Mouse (Mus musculus) adipocyte (in vitro differentiated cells): ENCODE data around the gene Osbp2.
A peak's percentile ranks its signal among the peaks of the same experiment; 100 is the strongest.

Source experiments
- DNase-seq: peaks from one replicate; pipeline ENCODE4 v3.0.0-alpha.2; 2016; ENCODE audit warnings: low spot score

Osbp2 gene

GRCm38 (mm10) chr11:3863454-3864112 lies at the start of gene Osbp2:
Gene Osbp2 (minus strand): TSS chr11:3863903.
- no peak for DNase-seq

GRCm38 (mm10) chr11:3912875-3913271 lies 49.2 kb upstream of the Osbp2 start:
- DNase-seq: no peak

- DNase-seq: peak; percentile 88
These were observed 48.6 kb upstream of the Osbp2 start for GRCm38 (mm10) chr11:3912100-3912874.

- DNase-seq: peak; percentile 37
These were observed 47.7 kb upstream of the Osbp2 start for GRCm38 (mm10) chr11:3911440-3911839.

GRCm38 (mm10) chr11:3910513-3911310 lies 47.0 kb upstream of the Osbp2 start:
- DNase-seq: peak; percentile 40

- no peak for DNase-seq
These were observed 45.5 kb upstream of the Osbp2 start for GRCm38 (mm10) chr11:3909236-3909635.

- no peak for DNase-seq
These were observed 41.7 kb upstream of the Osbp2 start for GRCm38 (mm10) chr11:3905446-3905845.

- DNase-seq: no peak
These were observed 41.0 kb upstream of the Osbp2 start for GRCm38 (mm10) chr11:3904673-3905072.

- peak; percentile 100 for DNase-seq
These were observed 39.3 kb upstream of the Osbp2 start for GRCm38 (mm10) chr11:3903046-3903445.

GRCm38 (mm10) chr11:3902516-3902915 lies 38.8 kb upstream of the Osbp2 start:
- DNase-seq: peak; percentile 33

GRCm38 (mm10) chr11:3900296-3900695 lies 36.6 kb upstream of the Osbp2 start:
- DNase-seq: no peak

- DNase-seq: peak; percentile 32
These were observed 32.2 kb upstream of the Osbp2 start for GRCm38 (mm10) chr11:3895933-3896332.

- peak; percentile 47 for DNase-seq
These were observed 31.8 kb upstream of the Osbp2 start for GRCm38 (mm10) chr11:3895458-3895857.

- DNase-seq: peak; percentile 92
These were observed 30.9 kb upstream of the Osbp2 start, which contains the start of the genes 4921536K21Rik and Dusp18 for GRCm38 (mm10) chr11:3894406-3895281. Gene 4921536K21Rik (minus strand): TSS chr11:3895098. Gene Dusp18 (plus strand): TSS chr11:3895240.

- DNase-seq: no peak
These were observed 30.3 kb upstream of the Osbp2 start for GRCm38 (mm10) chr11:3893970-3894369.

- DNase-seq: no peak
These were observed 23.6 kb upstream of the Osbp2 start for GRCm38 (mm10) chr11:3887331-3887730.

GRCm38 (mm10) chr11:3883711-3884110 lies 20.0 kb upstream of the Osbp2 start:
- no peak for DNase-seq

GRCm38 (mm10) chr11:3879836-3880235 lies 16.1 kb upstream of the Osbp2 start:
- peak; percentile 85 for DNase-seq

GRCm38 (mm10) chr11:3878660-3879059 lies 15.0 kb upstream of the Osbp2 start:
- no peak for DNase-seq

GRCm38 (mm10) chr11:3876419-3876818 lies 12.7 kb upstream of the Osbp2 start:
- DNase-seq: no peak

GRCm38 (mm10) chr11:3864343-3864742 lies 640 bp upstream of the Osbp2 start:
- no peak for DNase-seq
